Mouse (Mus musculus): Measurements from ENCODE around the gene Cyb561. TPM values are rescaled to one million over a fixed set of nuclear protein-coding genes. Genes with fewer than 3 reads are reported as not detected.
A peak's percentile ranks its signal among the peaks of the same experiment; 100 is the strongest.

The Cyb561 gene
- polyA plus RNA-seq, 1 experiment from 2014 or later = 12.3 TPM

- Histone ChIP-seq H3K9me3 (replicated peaks) (no peaks in the 10 kb centered on the region), H3K4me1 (peaks cover 20% of the 10 kb centered on the region), H3K36me3 (no peaks in the 10 kb centered on the region), H3K27ac (replicated peaks) (no peak overlapping the region), H3K27me3 (ENCODE audit: low read depth, poor library complexity, severe bottlenecking) (peaks cover 63% of the 10 kb centered on the region), H3K4me3 (peak overlapping the region; percentile 69; the same call in 1 of the 2 replicates)
- 45% methylated on average over 10 of the region's 10 CpGs for WGBS
- DNase-seq (ENCODE audit: low spot score) = no peak
Measured at GRCm38 (mm10) chr11:105968948-105969347, 15.8 kb upstream of the Cyb561 start.

- under 1% methylated on average over 75 of the region's 76 CpGs for WGBS
- DNase-seq (ENCODE audit: low spot score) = peak; percentile 56
- Histone ChIP-seq H3K27me3 (ENCODE audit: low read depth, poor library complexity, severe bottlenecking) (peaks cover 62% of the 10 kb centered on the region), H3K36me3 (no peaks in the 10 kb centered on the region), H3K27ac (replicated peaks) (peak within 1 kb of the TSS; percentile 63), H3K4me1 (peaks cover 20% of the 10 kb centered on the region), H3K9me3 (replicated peaks) (no peaks in the 10 kb centered on the region), H3K4me3 (peak within 1 kb of the TSS; percentile 69)
Measured at GRCm38 (mm10) chr11:105967741-105968574, 14.8 kb upstream of the Cyb561 start, which contains the start of gene Ace. Gene Ace (plus strand): TSS chr11:105967945.

- Histone ChIP-seq H3K27me3 (ENCODE audit: low read depth, poor library complexity, severe bottlenecking) (peaks cover 60% of the 10 kb centered on the region), H3K4me3 (no peak overlapping the region), H3K27ac (replicated peaks) (no peak overlapping the region), H3K9me3 (replicated peaks) (no peaks in the 10 kb centered on the region), H3K4me1 (peaks cover 20% of the 10 kb centered on the region), H3K36me3 (no peaks in the 10 kb centered on the region)
- no peak for DNase-seq (ENCODE audit: low spot score)
- WGBS = 66% methylated on average over 4 of the region's 4 CpGs
Measured at GRCm38 (mm10) chr11:105966288-105966687, 13.2 kb upstream of the Cyb561 start.

- Histone ChIP-seq H3K9me3 (replicated peaks) (no peaks in the 10 kb centered on the region), H3K27me3 (ENCODE audit: low read depth, poor library complexity, severe bottlenecking) (peaks cover 44% of the 10 kb centered on the region), H3K4me1 (peaks cover 21% of the 10 kb centered on the region), H3K27ac (replicated peaks) (no peak overlapping the region), H3K4me3 (no peak overlapping the region), H3K36me3 (no peaks in the 10 kb centered on the region)
- 60% methylated on average over 5 of the region's 5 CpGs for WGBS
- DNase-seq (ENCODE audit: low spot score) = no peak
Measured at GRCm38 (mm10) chr11:105964691-105965090, 11.6 kb upstream of the Cyb561 start.

GRCm38 (mm10) chr11:105959355-105959754 lies 6.2 kb upstream of the Cyb561 start:
- H3K36me3 ChIP-seq = no peaks in the 10 kb centered on the region
- 62% methylated on average over 17 of the region's 17 CpGs for WGBS
- H3K27me3 ChIP-seq (ENCODE audit: low read depth, poor library complexity, severe bottlenecking) = no peaks in the 10 kb centered on the region
- no peak overlapping the region for H3K27ac ChIP-seq (replicated peaks)
- no peak overlapping the region for H3K4me3 ChIP-seq
- DNase-seq (ENCODE audit: low spot score) = no peak
- no peaks in the 10 kb centered on the region for H3K9me3 ChIP-seq (replicated peaks)
- H3K4me1 ChIP-seq = peaks cover 9% of the 10 kb centered on the region

GRCm38 (mm10) chr11:105958566-105958965 lies 5.4 kb upstream of the Cyb561 start:
- H3K4me3 ChIP-seq = no peak overlapping the region
- WGBS = 69% methylated on average over 1 of the region's 1 CpGs
- H3K27me3 ChIP-seq (ENCODE audit: low read depth, poor library complexity, severe bottlenecking) = no peaks in the 10 kb centered on the region
- no peaks in the 10 kb centered on the region for H3K36me3 ChIP-seq
- H3K4me1 ChIP-seq = peaks cover 9% of the 10 kb centered on the region
- DNase-seq (ENCODE audit: low spot score) = no peak
- H3K9me3 ChIP-seq (replicated peaks) = no peaks in the 10 kb centered on the region
- no peak overlapping the region for H3K27ac ChIP-seq (replicated peaks)

GRCm38 (mm10) chr11:105957501-105957900 lies 4.4 kb upstream of the Cyb561 start:
- no peak for DNase-seq (ENCODE audit: low spot score)
- WGBS = 60% methylated on average over 6 of the region's 6 CpGs
- Histone ChIP-seq H3K4me1 (peaks cover 13% of the 10 kb centered on the region), H3K27me3 (ENCODE audit: low read depth, poor library complexity, severe bottlenecking) (no peaks in the 10 kb centered on the region), H3K36me3 (no peaks in the 10 kb centered on the region), H3K4me3 (no peak overlapping the region), H3K27ac (replicated peaks) (no peak overlapping the region), H3K9me3 (replicated peaks) (no peaks in the 10 kb centered on the region)

- H3K27ac ChIP-seq (replicated peaks) = no peak overlapping the region
- 92% methylated on average over 28 of the region's 28 CpGs for WGBS
- peaks cover 22% of the 10 kb centered on the region for H3K4me1 ChIP-seq
- no peaks in the 10 kb centered on the region for H3K9me3 ChIP-seq (replicated peaks)
- no peak overlapping the region for H3K4me3 ChIP-seq
- DNase-seq (ENCODE audit: low spot score) = no peak
- H3K36me3 ChIP-seq = no peaks in the 10 kb centered on the region
- no peaks in the 10 kb centered on the region for H3K27me3 ChIP-seq (ENCODE audit: low read depth, poor library complexity, severe bottlenecking)
Measured at GRCm38 (mm10) chr11:105955815-105956430, 2.8 kb upstream of the Cyb561 start.

GRCm38 (mm10) chr11:105953402-105953801 lies 266 bp upstream of the Cyb561 start:
- H3K9me3 ChIP-seq (replicated peaks) = no peaks in the 10 kb centered on the region
- WGBS = 91% methylated on average over 6 of the region's 6 CpGs
- no peak overlapping the region for H3K4me3 ChIP-seq
- H3K27ac ChIP-seq (replicated peaks) = no peak overlapping the region
- H3K27me3 ChIP-seq (ENCODE audit: low read depth, poor library complexity, severe bottlenecking) = no peaks in the 10 kb centered on the region
- peaks cover 16% of the 10 kb centered on the region for H3K4me1 ChIP-seq
- no peaks in the 10 kb centered on the region for H3K36me3 ChIP-seq
- DNase-seq (ENCODE audit: low spot score) = no peak

- no peaks in the 10 kb centered on the region for H3K36me3 ChIP-seq
- H3K9me3 ChIP-seq (replicated peaks) = no peaks in the 10 kb centered on the region
- H3K27me3 ChIP-seq (ENCODE audit: low read depth, poor library complexity, severe bottlenecking) = no peaks in the 10 kb centered on the region; the same call in 1 of the 2 replicates
- H3K4me1 ChIP-seq = peaks cover 20% of the 10 kb centered on the region
- no peak overlapping the region for H3K27ac ChIP-seq (replicated peaks)
- no peak for DNase-seq (ENCODE audit: low spot score)
- WGBS = 86% methylated on average over 9 of the region's 9 CpGs
- H3K4me3 ChIP-seq = no peak overlapping the region
Measured at GRCm38 (mm10) chr11:105952111-105952510, 1.0 kb downstream of the Cyb561 start.

- no peaks in the 10 kb centered on the region for H3K36me3 ChIP-seq
- H3K4me1 ChIP-seq = peaks cover 20% of the 10 kb centered on the region
- 44% methylated on average over 3 of the region's 3 CpGs for WGBS
- H3K4me3 ChIP-seq = no peak overlapping the region
- H3K27me3 ChIP-seq (ENCODE audit: low read depth, poor library complexity, severe bottlenecking) = peaks cover under 1% of the 10 kb centered on the region; the same call in 1 of the 2 replicates
- no peak overlapping the region; the same call in 1 of the 2 replicates for H3K27ac ChIP-seq (replicated peaks)
- no peaks in the 10 kb centered on the region for H3K9me3 ChIP-seq (replicated peaks)
- DNase-seq (ENCODE audit: low spot score) = no peak
Measured at GRCm38 (mm10) chr11:105951601-105952044, 1.5 kb downstream of the Cyb561 start.

- DNase-seq (ENCODE audit: low spot score) = no peak
- Histone ChIP-seq H3K27ac (replicated peaks) (peak overlapping the region; percentile 28; the same call in 1 of the 2 replicates), H3K4me1 (peaks cover 17% of the 10 kb centered on the region), H3K9me3 (replicated peaks) (no peaks in the 10 kb centered on the region), H3K36me3 (no peaks in the 10 kb centered on the region), H3K4me3 (no peak overlapping the region), H3K27me3 (ENCODE audit: low read depth, poor library complexity, severe bottlenecking) (peaks cover 7% of the 10 kb centered on the region)
- WGBS = 78% methylated on average over 4 of the region's 4 CpGs
Measured at GRCm38 (mm10) chr11:105950519-105950918, 2.6 kb downstream of the Cyb561 start.

- no peak overlapping the region for H3K4me3 ChIP-seq
- H3K9me3 ChIP-seq (replicated peaks) = no peaks in the 10 kb centered on the region
- no peak overlapping the region for H3K27ac ChIP-seq (replicated peaks)
- H3K36me3 ChIP-seq = no peaks in the 10 kb centered on the region
- H3K4me1 ChIP-seq = peaks cover 34% of the 10 kb centered on the region
- H3K27me3 ChIP-seq (ENCODE audit: low read depth, poor library complexity, severe bottlenecking) = peaks cover 30% of the 10 kb centered on the region
- WGBS = 80% methylated on average over 2 of the region's 2 CpGs
- no peak for DNase-seq (ENCODE audit: low spot score)
Measured at GRCm38 (mm10) chr11:105948255-105948654, 4.9 kb downstream of the Cyb561 start.
